Mouse (Mus musculus): ENCODE data around the gene Arfgef2. TPM values are rescaled to one million over a fixed set of nuclear protein-coding genes. Genes with fewer than 3 reads are reported as not detected.

The Arfgef2 gene
- polyA plus RNA-seq, 1 experiment from 2014 or later, result 4.1 TPM

DNA sequence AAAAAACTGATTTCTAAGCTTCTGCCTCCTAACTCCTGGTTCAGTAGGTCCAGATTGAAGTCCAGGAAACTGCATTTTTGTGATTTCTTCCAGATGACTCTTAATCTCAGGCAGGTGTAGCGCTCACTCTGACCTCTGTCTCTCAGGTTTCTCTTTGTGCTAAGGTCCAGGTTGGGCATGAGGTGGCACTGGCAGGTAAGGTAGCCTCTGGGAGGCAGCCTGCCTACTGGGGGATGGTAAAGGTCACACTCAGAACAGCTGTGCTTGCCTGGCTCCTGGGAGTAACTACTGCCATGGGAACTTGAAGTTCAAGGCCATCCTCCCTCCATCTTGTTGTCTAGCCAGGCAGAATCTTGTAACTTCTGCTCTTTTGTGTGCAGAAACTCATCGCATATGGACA is 28.7 kb downstream of the Arfgef2 start:
- Histone ChIP-seq H3K4me1 (ENCODE audit: control insufficient read depth, low read depth, low read length) (no peaks in the 10 kb centered on the region), H3K27ac (ENCODE audit: low read length) (no peak overlapping the region), H3K27me3 (ENCODE audit: control insufficient read depth, insufficient read depth, low read depth, low read length) (no peaks in the 10 kb centered on the region), H3K4me3 (ENCODE audit: low read depth, low read length) (no peak overlapping the region), H3K36me3 (ENCODE audit: control insufficient read depth, insufficient read depth) (peaks cover 13% of the 10 kb centered on the region), H3K4me2 (ENCODE audit: low read depth, low read length) (no peak overlapping the region), H3K9me3 (replicated peaks; ENCODE audit: control insufficient read depth, low read length) (no peaks in the 10 kb centered on the region), H3K9ac (ENCODE audit: low read depth, low read length) (no peak overlapping the region)
- 86% methylated on average over 2 of the region's 2 CpGs for WGBS (ENCODE audit: insufficient replicate concordance)
- ATAC-seq (ENCODE audit: low read depth), result no peak

DNA sequence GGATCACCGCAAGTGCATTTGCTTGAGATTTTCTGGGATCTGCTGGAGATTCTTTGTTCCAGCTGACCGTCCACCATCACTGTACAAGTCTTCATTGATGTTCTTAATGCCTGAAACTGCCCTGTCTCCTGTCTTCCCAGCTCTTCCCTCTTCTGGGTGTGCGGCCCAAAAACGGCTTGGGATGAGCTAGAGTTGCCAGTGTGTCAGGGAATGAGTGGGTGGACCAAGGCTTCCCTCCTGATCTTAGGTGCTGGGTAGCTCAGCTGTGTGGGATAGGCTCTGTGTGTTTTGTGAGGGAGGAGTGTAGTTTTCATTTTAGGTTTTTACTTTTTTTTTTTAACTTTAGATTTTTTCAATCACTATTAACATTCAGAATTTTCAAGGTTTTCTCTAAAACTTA is 29.4 kb downstream of the Arfgef2 start:
- H3K4me2 ChIP-seq (ENCODE audit: low read depth, low read length), result no peak overlapping the region
- H3K4me1 ChIP-seq (ENCODE audit: control insufficient read depth, low read depth, low read length), result no peaks in the 10 kb centered on the region
- no peak overlapping the region for H3K4me3 ChIP-seq (ENCODE audit: low read depth, low read length)
- ATAC-seq (ENCODE audit: low read depth), result no peak
- no peak overlapping the region for H3K9ac ChIP-seq (ENCODE audit: low read depth, low read length)
- whole genome bisulfite sequencing (ENCODE audit: insufficient replicate concordance), result 87% methylated on average over 4 of the region's 4 CpGs
- peaks cover 13% of the 10 kb centered on the region for H3K36me3 ChIP-seq (ENCODE audit: control insufficient read depth, insufficient read depth)
- H3K27me3 ChIP-seq (ENCODE audit: control insufficient read depth, insufficient read depth, low read depth, low read length), result no peaks in the 10 kb centered on the region
- H3K27ac ChIP-seq (ENCODE audit: low read length), result no peak overlapping the region
- H3K9me3 ChIP-seq (replicated peaks; ENCODE audit: control insufficient read depth, low read length), result no peaks in the 10 kb centered on the region

DNA sequence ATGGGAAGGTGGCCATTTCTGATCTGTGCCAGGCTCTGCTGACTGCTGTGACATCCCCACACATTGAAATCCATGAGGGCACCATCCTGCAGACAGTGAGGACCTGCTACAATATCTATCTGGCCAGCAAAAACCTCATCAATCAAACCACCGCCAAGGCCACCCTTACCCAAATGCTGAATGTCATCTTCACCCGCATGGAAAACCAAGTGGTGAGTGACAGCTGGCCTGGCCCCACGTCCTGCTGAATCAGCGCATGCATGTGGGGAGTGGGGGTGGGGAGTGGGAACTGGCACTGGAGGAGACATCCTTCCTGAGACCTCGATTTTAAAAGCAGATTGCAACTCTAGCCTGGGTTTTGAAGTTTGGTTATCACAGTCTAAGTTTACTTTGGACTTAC is 30.2 kb downstream of the Arfgef2 start:
- no peak overlapping the region for H3K27ac ChIP-seq (ENCODE audit: low read length)
- no peak overlapping the region for H3K4me2 ChIP-seq (ENCODE audit: low read depth, low read length)
- H3K4me3 ChIP-seq (ENCODE audit: low read depth, low read length), result no peak overlapping the region
- H3K9me3 ChIP-seq (replicated peaks; ENCODE audit: control insufficient read depth, low read length), result no peaks in the 10 kb centered on the region
- no peak for ATAC-seq (ENCODE audit: low read depth)
- no peak overlapping the region for H3K9ac ChIP-seq (ENCODE audit: low read depth, low read length)
- no peaks in the 10 kb centered on the region for H3K4me1 ChIP-seq (ENCODE audit: control insufficient read depth, low read depth, low read length)
- no peaks in the 10 kb centered on the region for H3K27me3 ChIP-seq (ENCODE audit: control insufficient read depth, insufficient read depth, low read depth, low read length)
- peaks cover 13% of the 10 kb centered on the region for H3K36me3 ChIP-seq (ENCODE audit: control insufficient read depth, insufficient read depth)
- 54% methylated on average over 5 of the region's 5 CpGs for WGBS (ENCODE audit: insufficient replicate concordance)

DNA sequence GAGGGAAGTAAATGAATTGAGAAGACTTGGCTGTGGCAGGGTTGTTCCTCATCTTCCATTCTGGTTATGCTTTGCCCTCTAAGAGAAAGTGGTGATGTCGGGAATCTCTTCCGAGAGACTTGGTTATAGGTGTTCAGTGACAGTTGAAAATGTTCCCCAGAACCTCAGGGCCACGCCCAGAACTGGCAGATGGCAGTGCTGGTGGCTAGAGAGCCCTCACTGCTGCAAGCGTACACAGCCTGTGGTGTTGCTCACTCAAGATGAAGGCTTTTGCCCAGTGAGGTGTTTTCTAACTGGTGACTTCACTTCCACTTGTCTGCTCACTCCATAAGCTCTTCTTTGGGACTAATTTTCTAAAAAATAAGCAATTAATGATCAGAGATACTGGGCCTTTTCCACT is 36.4 kb downstream of the Arfgef2 start:
- no peak overlapping the region for H3K4me2 ChIP-seq (ENCODE audit: low read depth, low read length)
- no peak overlapping the region for H3K4me3 ChIP-seq (ENCODE audit: low read depth, low read length)
- H3K36me3 ChIP-seq (ENCODE audit: control insufficient read depth, insufficient read depth), result peaks cover 10% of the 10 kb centered on the region
- H3K9me3 ChIP-seq (replicated peaks; ENCODE audit: control insufficient read depth, low read length), result no peaks in the 10 kb centered on the region
- no peak overlapping the region for H3K27ac ChIP-seq (ENCODE audit: low read length)
- no peak for ATAC-seq (ENCODE audit: low read depth)
- H3K27me3 ChIP-seq (ENCODE audit: control insufficient read depth, insufficient read depth, low read depth, low read length), result no peaks in the 10 kb centered on the region
- H3K9ac ChIP-seq (ENCODE audit: low read depth, low read length), result no peak overlapping the region
- 56% methylated on average over 4 of the region's 4 CpGs for WGBS (ENCODE audit: insufficient replicate concordance)
- H3K4me1 ChIP-seq (ENCODE audit: control insufficient read depth, low read depth, low read length), result no peaks in the 10 kb centered on the region

DNA sequence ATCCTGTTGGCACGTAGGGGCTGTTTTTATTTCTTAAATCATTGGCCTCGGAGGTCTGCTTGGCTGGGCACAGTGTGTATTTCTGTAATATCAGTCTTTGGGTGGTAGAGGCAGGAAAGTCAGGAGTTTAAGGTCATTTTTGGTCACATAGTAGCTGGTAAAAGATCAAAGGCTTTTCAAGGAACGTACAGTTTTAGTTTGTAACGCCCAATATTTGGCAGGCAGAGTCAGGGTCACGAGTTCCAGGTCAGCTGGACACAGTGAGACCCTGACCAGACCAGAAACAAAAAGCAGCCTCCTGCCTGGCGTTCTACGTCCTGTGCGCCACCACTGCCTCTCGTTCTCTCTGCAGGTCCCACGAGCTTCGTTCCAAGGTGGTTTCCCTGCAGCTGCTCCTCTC is 45.3 kb downstream of the Arfgef2 start:
- Histone ChIP-seq H3K4me2 (ENCODE audit: low read depth, low read length) (no peak overlapping the region), H3K4me1 (ENCODE audit: control insufficient read depth, low read depth, low read length) (no peaks in the 10 kb centered on the region), H3K27me3 (ENCODE audit: control insufficient read depth, insufficient read depth, low read depth, low read length) (no peaks in the 10 kb centered on the region), H3K9me3 (replicated peaks; ENCODE audit: control insufficient read depth, low read length) (no peaks in the 10 kb centered on the region), H3K36me3 (ENCODE audit: control insufficient read depth, insufficient read depth) (peaks cover 34% of the 10 kb centered on the region), H3K9ac (ENCODE audit: low read depth, low read length) (no peak overlapping the region), H3K27ac (ENCODE audit: low read length) (no peak overlapping the region), H3K4me3 (ENCODE audit: low read depth, low read length) (no peak overlapping the region)
- no peak for ATAC-seq (ENCODE audit: low read depth)
- WGBS (ENCODE audit: insufficient replicate concordance), result 67% methylated on average over 11 of the region's 11 CpGs

DNA sequence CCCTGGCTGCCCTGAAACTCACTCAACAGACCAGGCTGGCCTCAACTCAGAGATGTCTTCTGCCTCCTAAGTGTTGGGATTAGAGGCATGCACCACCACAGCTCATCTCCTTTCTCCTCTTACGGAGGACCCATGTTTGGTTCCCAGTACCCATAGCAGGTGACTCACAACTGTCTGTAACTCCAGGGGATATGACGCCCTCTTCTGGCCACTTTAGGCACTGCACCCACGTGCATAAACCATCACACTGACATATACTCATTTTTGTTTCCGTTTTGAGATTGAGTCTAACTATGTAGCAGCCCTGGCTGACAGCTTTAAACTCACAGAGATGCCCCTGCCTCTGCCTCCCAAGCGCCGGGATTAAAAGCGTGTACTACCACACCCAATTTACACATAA is 46.9 kb downstream of the Arfgef2 start:
- no peak overlapping the region for H3K9ac ChIP-seq (ENCODE audit: low read depth, low read length)
- 83% methylated on average over 7 of the region's 7 CpGs for WGBS (ENCODE audit: insufficient replicate concordance)

DNA sequence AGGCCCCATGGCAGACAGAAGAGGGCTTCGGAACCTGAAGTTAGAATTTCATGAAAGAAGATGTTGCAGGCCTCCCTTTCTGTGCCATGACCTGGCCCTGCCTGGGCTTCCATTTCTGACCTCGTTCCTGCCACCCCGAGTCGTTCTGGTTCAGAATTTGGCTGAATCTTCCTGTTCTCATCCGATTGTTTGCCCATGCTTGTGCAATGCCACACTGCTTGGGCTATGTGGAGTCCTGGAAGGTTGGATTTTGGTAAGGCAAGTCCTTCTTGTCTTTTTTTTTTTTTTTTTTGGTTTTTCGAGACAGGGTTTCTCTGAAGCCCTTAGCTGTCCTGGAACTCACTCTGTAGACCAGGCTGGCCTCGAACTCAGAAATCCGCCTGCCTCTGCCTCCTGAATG is 50.4 kb downstream of the Arfgef2 start:
- Histone ChIP-seq H3K4me3 (ENCODE audit: low read depth, low read length) (no peak overlapping the region), H3K9ac (ENCODE audit: low read depth, low read length) (no peak overlapping the region), H3K9me3 (replicated peaks; ENCODE audit: control insufficient read depth, low read length) (no peaks in the 10 kb centered on the region), H3K4me1 (ENCODE audit: control insufficient read depth, low read depth, low read length) (no peaks in the 10 kb centered on the region), H3K27ac (ENCODE audit: low read length) (no peak overlapping the region), H3K4me2 (ENCODE audit: low read depth, low read length) (no peak overlapping the region), H3K36me3 (ENCODE audit: control insufficient read depth, insufficient read depth) (peaks cover 52% of the 10 kb centered on the region), H3K27me3 (ENCODE audit: control insufficient read depth, insufficient read depth, low read depth, low read length) (no peaks in the 10 kb centered on the region)
- no peak for ATAC-seq (ENCODE audit: low read depth)
- WGBS (ENCODE audit: insufficient replicate concordance), result 84% methylated on average over 8 of the region's 8 CpGs

More for the DNA sequence above, 46.9 kb downstream of the Arfgef2 start:
- H3K27ac ChIP-seq (ENCODE audit: low read length), result no peak overlapping the region
- no peak for ATAC-seq (ENCODE audit: low read depth)
- H3K9me3 ChIP-seq (replicated peaks; ENCODE audit: control insufficient read depth, low read length), result no peaks in the 10 kb centered on the region
- H3K4me3 ChIP-seq (ENCODE audit: low read depth, low read length), result no peak overlapping the region
- no peaks in the 10 kb centered on the region for H3K27me3 ChIP-seq (ENCODE audit: control insufficient read depth, insufficient read depth, low read depth, low read length)
- H3K36me3 ChIP-seq (ENCODE audit: control insufficient read depth, insufficient read depth), result peaks cover 41% of the 10 kb centered on the region
- no peak overlapping the region for H3K4me2 ChIP-seq (ENCODE audit: low read depth, low read length)
- H3K4me1 ChIP-seq (ENCODE audit: control insufficient read depth, low read depth, low read length), result no peaks in the 10 kb centered on the region

DNA sequence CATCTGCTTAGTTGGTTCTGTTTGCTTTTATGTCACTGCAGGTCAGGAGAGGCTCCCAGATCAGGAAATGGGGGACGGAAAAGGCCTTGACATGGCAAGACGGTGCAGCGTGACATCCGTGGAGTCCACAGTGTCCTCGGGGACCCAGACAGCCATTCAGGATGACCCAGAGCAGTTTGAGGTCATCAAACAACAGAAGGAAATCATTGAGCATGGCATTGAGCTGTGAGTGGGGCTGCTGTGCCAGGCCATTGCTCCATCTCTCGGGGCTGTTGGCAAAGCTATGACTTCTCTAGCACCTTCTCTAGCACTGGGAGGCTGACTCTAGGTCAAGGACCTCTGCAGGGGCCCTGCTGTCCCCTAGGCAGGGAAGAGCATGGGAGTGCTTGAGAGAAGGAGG is 51.0 kb downstream of the Arfgef2 start:
- Histone ChIP-seq H3K9me3 (replicated peaks; ENCODE audit: control insufficient read depth, low read length) (no peaks in the 10 kb centered on the region), H3K27me3 (ENCODE audit: control insufficient read depth, insufficient read depth, low read depth, low read length) (no peaks in the 10 kb centered on the region), H3K27ac (ENCODE audit: low read length) (no peak overlapping the region), H3K36me3 (ENCODE audit: control insufficient read depth, insufficient read depth) (peaks cover 54% of the 10 kb centered on the region), H3K9ac (ENCODE audit: low read depth, low read length) (no peak overlapping the region), H3K4me2 (ENCODE audit: low read depth, low read length) (no peak overlapping the region), H3K4me3 (ENCODE audit: low read depth, low read length) (no peak overlapping the region), H3K4me1 (ENCODE audit: control insufficient read depth, low read depth, low read length) (no peaks in the 10 kb centered on the region)
- ATAC-seq (ENCODE audit: low read depth), result no peak
- 82% methylated on average over 6 of the region's 6 CpGs for WGBS (ENCODE audit: insufficient replicate concordance)

DNA sequence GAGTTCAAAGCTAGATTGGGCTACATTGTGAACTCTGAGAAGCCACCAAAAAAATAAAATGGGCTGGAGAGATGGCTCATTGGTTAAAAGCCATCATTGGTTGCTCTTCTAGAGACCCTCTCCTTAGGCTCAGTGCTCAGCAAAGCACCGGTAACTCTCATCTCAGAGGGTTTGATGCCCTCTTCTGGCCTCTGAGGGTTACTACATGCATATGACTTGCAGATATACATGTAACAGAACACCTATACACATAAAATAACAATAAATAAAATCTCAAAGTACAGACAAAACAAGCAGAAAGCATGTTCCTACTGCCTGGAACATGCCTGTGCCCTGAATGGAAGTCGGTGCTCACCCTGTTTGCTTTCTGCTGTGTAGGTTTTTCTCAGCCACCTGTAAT is 51.7 kb downstream of the Arfgef2 start:
- WGBS (ENCODE audit: insufficient replicate concordance), result 81% methylated on average over 2 of the region's 2 CpGs
- H3K9ac ChIP-seq (ENCODE audit: low read depth, low read length), result no peak overlapping the region
- peaks cover 53% of the 10 kb centered on the region for H3K36me3 ChIP-seq (ENCODE audit: control insufficient read depth, insufficient read depth)
- no peaks in the 10 kb centered on the region for H3K9me3 ChIP-seq (replicated peaks; ENCODE audit: control insufficient read depth, low read length)
- no peak overlapping the region for H3K27ac ChIP-seq (ENCODE audit: low read length)
- H3K4me2 ChIP-seq (ENCODE audit: low read depth, low read length), result no peak overlapping the region
- H3K4me3 ChIP-seq (ENCODE audit: low read depth, low read length), result no peak overlapping the region
- no peaks in the 10 kb centered on the region for H3K4me1 ChIP-seq (ENCODE audit: control insufficient read depth, low read depth, low read length)
- no peaks in the 10 kb centered on the region for H3K27me3 ChIP-seq (ENCODE audit: control insufficient read depth, insufficient read depth, low read depth, low read length)
- no peak for ATAC-seq (ENCODE audit: low read depth)

DNA sequence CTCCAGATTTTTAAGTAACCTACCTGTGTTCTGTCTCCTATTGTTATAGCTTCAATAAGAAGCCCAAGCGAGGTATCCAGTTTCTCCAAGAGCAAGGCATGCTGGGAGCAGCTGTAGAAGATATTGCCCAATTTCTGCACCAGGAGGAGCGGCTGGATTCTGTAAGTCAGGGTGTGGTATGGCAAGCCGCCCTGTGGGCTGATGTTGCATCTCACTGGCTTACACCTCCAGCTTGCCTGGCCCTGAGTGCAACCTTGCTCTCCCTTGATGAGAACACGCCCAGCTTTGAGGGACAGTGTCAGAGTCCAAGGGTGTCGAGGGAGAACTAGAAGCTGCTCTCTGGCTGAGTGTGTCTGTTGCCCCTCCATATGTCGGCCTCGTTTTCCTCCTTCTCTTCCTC is 53.8 kb downstream of the Arfgef2 start:
- Histone ChIP-seq H3K27me3 (ENCODE audit: control insufficient read depth, insufficient read depth, low read depth, low read length) (no peaks in the 10 kb centered on the region), H3K36me3 (ENCODE audit: control insufficient read depth, insufficient read depth) (peaks cover 39% of the 10 kb centered on the region), H3K4me1 (ENCODE audit: control insufficient read depth, low read depth, low read length) (no peaks in the 10 kb centered on the region), H3K4me3 (ENCODE audit: low read depth, low read length) (no peak overlapping the region), H3K4me2 (ENCODE audit: low read depth, low read length) (no peak overlapping the region), H3K27ac (ENCODE audit: low read length) (no peak overlapping the region), H3K9ac (ENCODE audit: low read depth, low read length) (no peak overlapping the region), H3K9me3 (replicated peaks; ENCODE audit: control insufficient read depth, low read length) (no peaks in the 10 kb centered on the region)
- WGBS (ENCODE audit: insufficient replicate concordance), result 77% methylated on average over 7 of the region's 7 CpGs
- ATAC-seq (ENCODE audit: low read depth), result no peak

All from liver, embryonic 16.5 days (tissue).